Mouse (Mus musculus) heart, adult 2 months (tissue): ENCODE results near the gene Olfr1032.

Source experiments
- CTCF ChIP-seq: fragments of 200-600 bp; IDR thresholded peaks from 2 replicates; pipeline ENCODE4 v1.8.1; 2022; ENCODE audit warnings: antibody characterized with exemption, mild to moderate bottlenecking, moderate library complexity
- EP300 ChIP-seq: fragments of 200-500 bp; IDR thresholded peaks from 2 replicates; pipeline ENCODE4 v1.6.1; 2011; ENCODE audit warnings: low read depth, low read length, control low read depth; ENCODE audit not compliant: insufficient read depth

DNA sequence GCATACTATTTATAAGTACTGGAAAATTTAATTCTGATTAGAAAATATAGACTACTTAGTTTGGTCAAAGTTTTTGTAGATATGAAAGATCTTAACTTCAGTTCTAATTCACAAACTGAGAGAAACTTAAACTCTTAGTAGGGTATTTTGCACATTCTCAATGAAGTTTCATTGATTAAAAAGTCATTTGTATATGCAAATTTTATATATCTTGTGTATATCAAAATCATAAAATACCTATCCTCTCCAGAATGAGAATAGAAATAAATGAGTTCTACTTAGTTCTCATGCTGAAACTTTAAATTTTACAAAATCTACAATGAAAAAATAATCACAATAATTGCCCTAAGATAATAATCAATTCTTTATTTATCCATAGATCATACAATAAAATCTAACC is 40.2 kb downstream of the Olfr1032 start, which contains the start of gene Olfr1034:
- no peak for TF ChIP-seq CTCF
- no peak for TF ChIP-seq EP300
